Comparison of ENCODE assay signal across 10 mouse cellular contexts in the genomic region with DNA sequence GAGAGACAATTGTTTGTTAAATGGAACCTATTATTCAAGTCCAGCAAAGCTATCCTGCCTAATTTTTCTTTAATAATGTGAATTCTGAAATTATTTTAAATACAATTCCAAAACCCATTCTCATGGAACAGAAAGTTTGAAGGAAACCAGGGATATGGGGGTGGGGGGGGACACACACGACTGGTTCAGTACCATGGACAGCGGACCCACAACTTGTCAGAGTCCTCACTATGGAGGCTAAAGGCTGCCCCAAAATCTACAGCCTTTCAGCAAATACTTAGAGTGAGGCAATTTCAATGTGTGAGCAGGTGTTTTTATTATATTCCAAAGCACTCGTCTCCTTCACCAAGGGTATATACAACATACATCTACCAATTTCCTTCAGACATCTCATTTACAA. TPM values are rescaled to one million over a fixed set of nuclear protein-coding genes. Genes with fewer than 3 reads are reported as not detected.
DNase-seq lines count a peak whose midpoint lies in the region; ATAC-seq and TF ChIP-seq lines count a peak whose summit lies in the region.
"Had no signal": no experiment of that assay in that cellular context is flagged by ENCODE, and none has a peak within 500 bp of the region (broad histone marks: within the 10 kb centered on the region; RNA-seq: fewer than 3 reads in every experiment).

No protein-coding gene starts in this region.

- ATAC-seq in kidney, postnatal 0 days (replicated peaks; ENCODE audit: low FRiP score, low read depth): no peak
- no peak for ATAC-seq in embryonic facial prominence, embryonic 11.5 days (replicated peaks; ENCODE audit: insufficient number of reproducible peaks, low FRiP score, low TSS enrichment, low read depth)
- no peak for ATAC-seq in granulocyte monocyte progenitor cell, adult 5-6 weeks (replicated peaks; ENCODE audit: poor library complexity, severe bottlenecking)
- ATAC-seq in midbrain, embryonic 13.5 days: no peak
- ATAC-seq in midbrain, postnatal 0 days (ENCODE audit: low FRiP score): no peak

- no peak for TF ChIP-seq CTCF in kidney, postnatal 0 days (IDR thresholded peaks at IDR 0.05; ENCODE audit: low read depth)
- TF ChIP-seq CTCF in kidney, adult 2 months (conservative IDR thresholded peaks at IDR 0.05; ENCODE audit: insufficient read depth, insufficient read length, low read depth, low read length): no peak
- TF ChIP-seq CTCF in midbrain, postnatal 0 days (IDR thresholded peaks at IDR 0.05): no peak

- no peaks in the 10 kb centered on the region for H3K27me3 ChIP-seq in kidney, postnatal 0 days (ENCODE audit: insufficient read depth, low read length)
- H3K27me3 ChIP-seq in kidney, adult 2 months (replicated peaks; ENCODE audit: control insufficient read depth, insufficient read depth, low read length): no peaks in the 10 kb centered on the region
- H3K27me3 ChIP-seq in embryonic facial prominence, embryonic 11.5 days (ENCODE audit: control insufficient read depth, insufficient read depth, low read length): no peaks in the 10 kb centered on the region
- no peaks in the 10 kb centered on the region for H3K27me3 ChIP-seq in midbrain, embryonic 13.5 days
- H3K27me3 ChIP-seq in midbrain, postnatal 0 days (ENCODE audit: insufficient read depth, low read length): no peaks in the 10 kb centered on the region
- H3K27me3 ChIP-seq: kidney, embryonic 15.5 days had no signal

- H3K4me2 ChIP-seq in kidney, postnatal 0 days (ENCODE audit: low read length): no peak overlapping the region
- no peak overlapping the region for H3K4me2 ChIP-seq in embryonic facial prominence, embryonic 11.5 days (ENCODE audit: low read depth, low read length)
- H3K4me2 ChIP-seq in midbrain, embryonic 13.5 days (replicated peaks): no peak overlapping the region
- no peak overlapping the region for H3K4me2 ChIP-seq in midbrain, postnatal 0 days (ENCODE audit: low read depth, low read length, poor library complexity, severe bottlenecking)
- H3K4me2 ChIP-seq: kidney, embryonic 15.5 days had no signal

- H3K36me3 ChIP-seq in kidney, postnatal 0 days (ENCODE audit: insufficient read depth, low read length): no peaks in the 10 kb centered on the region
- no peaks in the 10 kb centered on the region for H3K36me3 ChIP-seq in kidney, adult 2 months (ENCODE audit: control insufficient read depth, insufficient read depth, low read length)
- no peaks in the 10 kb centered on the region for H3K36me3 ChIP-seq in embryonic facial prominence, embryonic 11.5 days (replicated peaks; ENCODE audit: control insufficient read depth, insufficient read depth, low read depth, low read length)
- no peaks in the 10 kb centered on the region for H3K36me3 ChIP-seq in midbrain, embryonic 13.5 days
- H3K36me3 ChIP-seq in midbrain, postnatal 0 days (ENCODE audit: insufficient read depth, low read length): no peaks in the 10 kb centered on the region
- H3K36me3 ChIP-seq: kidney, embryonic 15.5 days had no signal

- DNase-seq in kidney, postnatal 0 days (ENCODE audit: low spot score): peak; percentile 39
- no peak for DNase-seq in kidney, adult 2 months
- peak; percentile 56 for DNase-seq in 3T3-L1 (ENCODE audit: low read depth, low spot score)
- DNase-seq in CD4-positive helper T cell, adult 2 months (ENCODE audit: low read depth, low spot score): peak; percentile 11
- DNase-seq in embryonic facial prominence, embryonic 11.5 days (ENCODE audit: low spot score): peak; percentile 72
- no peak for DNase-seq in midbrain, postnatal 0 days (ENCODE audit: low spot score)
- DNase-seq: cerebellum, adult 2 months had no signal

- no peaks in the 10 kb centered on the region for H3K9me3 ChIP-seq in kidney, postnatal 0 days (replicated peaks; ENCODE audit: low read length)
- no peaks in the 10 kb centered on the region for H3K9me3 ChIP-seq in embryonic facial prominence, embryonic 11.5 days (replicated peaks; ENCODE audit: control insufficient read depth, low read length)
- no peaks in the 10 kb centered on the region for H3K9me3 ChIP-seq in midbrain, embryonic 13.5 days
- no peaks in the 10 kb centered on the region for H3K9me3 ChIP-seq in midbrain, postnatal 0 days (ENCODE audit: low read length)
- H3K9me3 ChIP-seq: kidney, embryonic 15.5 days had no signal

- TF ChIP-seq POLR2A in kidney, adult 2 months (IDR thresholded peaks at IDR 0.05; ENCODE audit: low read depth, low read length): no peak

- H3K9ac ChIP-seq in kidney, postnatal 0 days (ENCODE audit: low read depth, low read length): no peak overlapping the region
- no peak overlapping the region for H3K9ac ChIP-seq in embryonic facial prominence, embryonic 11.5 days (replicated peaks; ENCODE audit: low read length)
- no peak overlapping the region for H3K9ac ChIP-seq in midbrain, embryonic 13.5 days (replicated peaks)
- H3K9ac ChIP-seq in midbrain, postnatal 0 days (replicated peaks; ENCODE audit: low read length, poor library complexity, severe bottlenecking): no peak overlapping the region
- H3K9ac ChIP-seq: kidney, embryonic 15.5 days had no signal

- H3K4me3 ChIP-seq in kidney, postnatal 0 days (replicated peaks; ENCODE audit: low read depth, low read length): no peak overlapping the region
- H3K4me3 ChIP-seq in kidney, adult 2 months (ENCODE audit: insufficient read depth, low read depth, low read length): no peak overlapping the region
- no peak overlapping the region for H3K4me3 ChIP-seq in embryonic facial prominence, embryonic 11.5 days (ENCODE audit: low read depth, low read length)
- no peak overlapping the region for H3K4me3 ChIP-seq in midbrain, embryonic 13.5 days (replicated peaks)
- H3K4me3 ChIP-seq in midbrain, postnatal 0 days (ENCODE audit: low read depth, low read length): no peak overlapping the region
- H3K4me3 ChIP-seq: kidney, embryonic 15.5 days had no signal

- peaks cover 4% of the 10 kb centered on the region; the same call in 1 of the 2 replicates for H3K4me1 ChIP-seq in kidney, postnatal 0 days (replicated peaks; ENCODE audit: insufficient read depth, low read length)
- H3K4me1 ChIP-seq in kidney, adult 2 months (ENCODE audit: control insufficient read depth, insufficient read depth, low read length): peaks cover 12% of the 10 kb centered on the region
- no peaks in the 10 kb centered on the region; the same call in 1 of the 2 replicates for H3K4me1 ChIP-seq in embryonic facial prominence, embryonic 11.5 days (ENCODE audit: control insufficient read depth, insufficient read depth, low read length)
- H3K4me1 ChIP-seq in midbrain, embryonic 13.5 days (replicated peaks): peaks cover 32% of the 10 kb centered on the region
- H3K4me1 ChIP-seq in midbrain, postnatal 0 days (ENCODE audit: insufficient read depth, low read length): 0 out of 2 replicates have a peak, but pooled peaks cover 3% of the 10 kb centered on the region

- no peak overlapping the region for H3K27ac ChIP-seq in kidney, postnatal 0 days
- no peak overlapping the region for H3K27ac ChIP-seq in kidney, adult 2 months (ENCODE audit: insufficient read depth, low read depth, low read length)
- H3K27ac ChIP-seq in embryonic facial prominence, embryonic 11.5 days (replicated peaks; ENCODE audit: low read depth, low read length): no peak overlapping the region
- H3K27ac ChIP-seq in midbrain, embryonic 13.5 days: no peak overlapping the region
- no peak overlapping the region for H3K27ac ChIP-seq in midbrain, postnatal 0 days (ENCODE audit: low read depth, low read length)
- H3K27ac ChIP-seq: kidney, embryonic 15.5 days had no signal

- WGBS in kidney, postnatal 0 days: 54% methylated on average over 3 of the region's 3 CpGs
- 55% methylated on average over 3 of the region's 3 CpGs for WGBS in kidney, adult 2 months
- WGBS in embryonic facial prominence, embryonic 11.5 days: 49% methylated on average over 3 of the region's 3 CpGs
- 60% methylated on average over 3 of the region's 3 CpGs for whole genome bisulfite sequencing in midbrain, embryonic 13.5 days
- 63% methylated on average over 3 of the region's 3 CpGs for WGBS in midbrain, postnatal 0 days

RNA-seq across cellular contexts. Expression of a gene that starts 3.5 kb away (rescaled TPM):
- polyA plus RNA-seq in kidney, postnatal 0 days (2015; fragmentation: Nextera tagmentation; extraction: Ambion mirVana): 32.3 and 37.8 TPM in 2 replicates
- polyA plus RNA-seq in kidney, adult 2 months (2012; rRNA removed): 19.1 and 23.5 TPM in 2 replicates
- 23.8 and 27.8 TPM in 2 replicates for polyA plus RNA-seq in embryonic facial prominence, embryonic 11.5 days (2014; fragmentation: Nextera tagmentation; extraction: Ambion mirVana)
- total RNA-seq in granulocyte monocyte progenitor cell, adult 5-6 weeks (2014; fragmentation: Nextera tagmentation): 15.7 and 16.1 TPM in 2 replicates
- 4.2 and 9.8 TPM in 2 replicates for total RNA-seq in granulocyte monocyte progenitor cell, adult 5-6 weeks (2017)
- 55.2 and 55.3 TPM in 2 replicates for polyA plus RNA-seq in midbrain, embryonic 13.5 days (2015; fragmentation: Nextera tagmentation; extraction: Ambion mirVana)
- total RNA-seq in midbrain, postnatal 0 days (2014; rRNA removed): 50.0 and 52.4 TPM in 2 replicates
- 74.4 and 76.3 TPM in 2 replicates for polyA plus RNA-seq in midbrain, postnatal 0 days (2015; fragmentation: Nextera tagmentation; extraction: Ambion mirVana)

Comparison
In these comparisons a context has a peak if more than half of its experiments do, and no peak if none do; other contexts are left out.
1. DNase-seq: peak in kidney, postnatal 0 days (single experiment), 3T3-L1 (single experiment), CD4-positive helper T cell, adult 2 months (single experiment) and embryonic facial prominence, embryonic 11.5 days (single experiment); none in kidney, adult 2 months (single experiment) and midbrain, postnatal 0 days (single experiment).